Mouse (Mus musculus): ENCODE results near the gene Fto. TPM values are rescaled to one million over a fixed set of nuclear protein-coding genes. Genes with fewer than 3 reads are reported as not detected.

Fto gene
- total RNA-seq, 2 experiments from 2014 or later = 81.7 to 85.5 TPM

DNA sequence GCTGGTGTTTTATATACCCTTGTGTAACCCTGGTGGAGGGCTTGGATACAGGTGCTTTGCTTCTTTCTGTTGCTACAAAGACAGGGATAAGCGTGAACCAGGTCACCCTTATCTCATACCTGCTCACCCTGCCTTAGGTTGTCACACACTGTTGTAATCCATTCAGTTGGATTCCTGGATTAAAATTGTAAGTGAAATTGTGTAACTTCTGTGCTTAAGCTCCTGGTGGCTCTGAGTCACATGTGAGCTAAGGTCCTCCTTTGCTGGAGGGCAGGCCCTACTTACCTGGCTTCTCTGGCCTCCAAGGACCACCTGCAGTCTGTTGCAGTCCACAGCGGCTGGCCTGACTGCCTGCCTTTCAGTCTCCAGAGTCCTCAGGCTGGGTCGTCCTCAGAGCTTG, 71.1 kb downstream of the Fto start:
- no peak for TF ChIP-seq CTCF (IDR thresholded peaks at IDR 0.05)
- no peak overlapping the region for H3K4me3 ChIP-seq
- intact Hi-C loops (cut with DNase I) = loop anchor here (10.0 kb wide), 2 partner anchors 250 to 970 kb away; partner anchors contain the start of gene Irx5
- DNase-seq = no peak
- H3K27ac ChIP-seq = peak overlapping the region; percentile 35; the same call in 1 of the 2 replicates

DNA sequence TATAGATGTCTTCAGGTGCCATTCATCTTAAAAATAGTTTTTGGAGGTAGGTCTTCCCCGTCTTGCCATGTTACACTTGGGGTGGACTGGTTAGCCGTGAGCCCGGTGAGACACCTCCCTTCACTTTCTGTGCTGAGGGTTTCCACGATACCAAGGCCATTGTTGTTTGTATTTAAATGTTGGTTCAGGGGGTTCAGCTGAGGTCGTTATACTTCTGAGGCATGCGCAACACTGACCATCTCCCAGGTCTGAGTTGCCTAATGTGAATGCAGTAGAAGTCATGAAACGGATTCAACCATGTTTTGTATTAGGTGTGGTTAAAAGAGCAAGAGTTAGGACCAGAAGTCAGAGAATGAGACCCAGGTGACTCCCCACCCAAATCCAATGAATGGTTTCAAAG, 72.5 kb downstream of the Fto start:
- Histone ChIP-seq H3K4me3 (no peak overlapping the region), H3K27ac (no peak overlapping the region)
- intact Hi-C loops (cut with DNase I) = loop anchor here (10.0 kb wide), 2 partner anchors 249 to 969 kb away; partner anchors contain the start of gene Irx5
- no peak for TF ChIP-seq CTCF (IDR thresholded peaks at IDR 0.05)
- DNase-seq = no peak

DNA sequence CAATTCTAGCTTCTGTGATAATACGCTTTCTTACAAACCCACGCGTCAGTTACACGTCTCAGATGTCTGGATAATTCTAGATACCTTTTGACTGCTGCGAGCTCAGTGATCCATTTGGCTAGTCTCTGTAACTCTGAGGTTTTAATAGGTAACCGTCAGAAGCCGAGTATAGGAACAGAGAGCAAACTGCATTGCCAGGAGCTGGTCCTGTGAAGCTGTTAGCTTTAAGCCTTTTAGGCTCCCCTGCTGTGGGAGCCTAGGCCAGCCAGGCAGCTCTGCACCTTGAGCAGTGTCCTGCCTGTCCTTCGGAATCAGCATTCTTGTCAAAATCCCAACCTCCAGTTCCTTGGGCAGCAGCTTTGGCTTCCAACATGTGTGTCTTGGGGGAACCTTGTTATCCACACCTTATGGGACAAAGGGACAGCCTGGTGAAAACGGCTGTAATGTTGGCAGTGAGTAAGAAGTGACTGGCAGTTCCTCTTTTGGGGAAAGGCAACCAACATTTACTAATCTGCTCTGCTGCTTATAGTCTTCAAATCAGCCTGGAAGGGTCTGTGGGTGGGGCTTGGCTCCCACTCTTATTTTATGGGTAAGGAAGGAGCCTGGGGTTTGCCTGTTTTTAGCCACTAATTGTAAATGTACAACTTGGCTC, 77.2 kb downstream of the Fto start:
- no peak for DNase-seq
- intact Hi-C loops (cut with DNase I) = no loop called here
- Histone ChIP-seq H3K27ac (peak overlapping the region; percentile 88), H3K4me3 (no peak overlapping the region)
- TF ChIP-seq CTCF (IDR thresholded peaks at IDR 0.05) = no peak

DNA sequence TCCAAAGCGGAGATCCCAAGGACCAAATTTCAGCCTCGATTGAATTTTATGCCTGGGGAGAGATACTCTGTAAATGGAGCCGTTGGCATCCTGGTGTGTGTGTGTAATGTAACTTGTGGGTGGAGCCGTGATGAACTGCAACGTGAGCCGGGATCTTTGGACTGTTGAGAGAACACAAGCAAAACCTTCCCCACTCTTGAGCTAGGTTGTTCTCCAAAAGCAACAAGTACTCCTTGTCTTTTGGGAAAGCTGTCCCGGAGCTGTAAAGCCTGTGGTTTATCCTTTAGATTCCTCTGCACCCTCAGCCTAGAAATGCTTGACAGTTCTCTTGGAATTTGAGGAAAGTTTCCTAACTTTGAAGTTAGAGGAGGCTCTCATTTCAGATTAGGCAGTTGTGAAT, 78.9 kb downstream of the Fto start:
- peak; percentile 54 for DNase-seq
- peak overlapping the region; percentile 13 for H3K4me3 ChIP-seq
- H3K27ac ChIP-seq = peak overlapping the region; percentile 88
- intact Hi-C loops (cut with DNase I) = no loop called here
- TF ChIP-seq CTCF (IDR thresholded peaks at IDR 0.05) = no peak

DNA sequence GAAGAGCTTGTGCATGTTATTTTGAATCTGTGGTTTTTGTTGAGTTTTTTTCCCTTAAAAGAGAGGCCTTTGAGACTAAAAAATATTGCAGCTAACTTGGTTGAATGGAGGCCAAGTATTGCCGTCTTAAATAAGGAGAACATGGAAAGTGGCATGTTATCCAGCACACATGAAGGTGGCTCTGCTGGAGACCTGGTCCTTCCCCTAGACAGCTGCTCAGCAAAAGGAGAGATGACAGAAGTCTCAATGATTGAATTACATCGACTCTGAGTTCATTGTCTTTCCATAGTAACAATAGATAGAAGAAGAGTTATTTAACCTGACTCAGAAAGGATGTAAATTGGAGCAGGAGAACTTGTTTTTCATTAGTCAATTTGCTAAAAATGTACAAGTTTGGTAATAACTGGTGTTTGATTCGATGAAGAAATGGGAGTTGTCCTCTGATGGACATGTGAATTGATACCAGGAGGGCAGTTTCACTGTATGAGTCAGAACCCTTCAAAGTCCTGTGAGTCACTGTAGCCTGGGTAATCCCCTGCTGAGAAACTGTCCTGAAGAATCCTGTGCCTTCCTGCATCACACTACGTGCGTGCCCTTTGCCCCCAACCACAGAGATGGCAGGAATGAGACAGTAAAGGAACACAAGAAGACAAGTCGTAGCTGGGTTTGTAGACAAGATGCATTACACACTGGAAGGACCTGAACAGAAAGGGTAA, 82.2 kb downstream of the Fto start:
- TF ChIP-seq CTCF (IDR thresholded peaks at IDR 0.05) = no peak
- intact Hi-C loops (cut with DNase I) = no loop called here
- Histone ChIP-seq H3K27ac (peak overlapping the region; percentile 88), H3K4me3 (no peak overlapping the region)
- no peak for DNase-seq

DNA sequence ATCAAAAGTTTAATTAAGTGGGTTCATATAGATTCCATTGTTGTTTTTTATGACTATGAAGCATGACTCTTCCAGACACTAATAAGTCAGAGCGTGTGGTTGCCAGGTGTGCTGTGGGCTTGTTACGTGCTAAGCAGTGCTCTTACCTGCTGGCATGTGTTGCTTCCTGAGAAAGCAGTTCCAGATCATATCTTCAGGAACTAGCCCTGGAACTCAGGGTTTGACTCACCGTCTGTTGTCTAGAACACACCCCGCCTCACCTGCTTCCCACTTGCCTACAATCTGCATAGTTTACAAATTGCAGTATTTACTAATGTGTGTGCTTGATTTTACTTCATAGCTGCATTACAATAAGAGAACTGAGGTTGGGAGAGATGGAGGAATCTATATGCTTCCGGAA, 84.7 kb downstream of the Fto start:
- H3K27ac ChIP-seq = peak overlapping the region; percentile 72
- no peak for DNase-seq
- intact Hi-C loops (cut with DNase I) = no loop called here
- H3K4me3 ChIP-seq = no peak overlapping the region
- TF ChIP-seq CTCF (IDR thresholded peaks at IDR 0.05) = no peak

DNA sequence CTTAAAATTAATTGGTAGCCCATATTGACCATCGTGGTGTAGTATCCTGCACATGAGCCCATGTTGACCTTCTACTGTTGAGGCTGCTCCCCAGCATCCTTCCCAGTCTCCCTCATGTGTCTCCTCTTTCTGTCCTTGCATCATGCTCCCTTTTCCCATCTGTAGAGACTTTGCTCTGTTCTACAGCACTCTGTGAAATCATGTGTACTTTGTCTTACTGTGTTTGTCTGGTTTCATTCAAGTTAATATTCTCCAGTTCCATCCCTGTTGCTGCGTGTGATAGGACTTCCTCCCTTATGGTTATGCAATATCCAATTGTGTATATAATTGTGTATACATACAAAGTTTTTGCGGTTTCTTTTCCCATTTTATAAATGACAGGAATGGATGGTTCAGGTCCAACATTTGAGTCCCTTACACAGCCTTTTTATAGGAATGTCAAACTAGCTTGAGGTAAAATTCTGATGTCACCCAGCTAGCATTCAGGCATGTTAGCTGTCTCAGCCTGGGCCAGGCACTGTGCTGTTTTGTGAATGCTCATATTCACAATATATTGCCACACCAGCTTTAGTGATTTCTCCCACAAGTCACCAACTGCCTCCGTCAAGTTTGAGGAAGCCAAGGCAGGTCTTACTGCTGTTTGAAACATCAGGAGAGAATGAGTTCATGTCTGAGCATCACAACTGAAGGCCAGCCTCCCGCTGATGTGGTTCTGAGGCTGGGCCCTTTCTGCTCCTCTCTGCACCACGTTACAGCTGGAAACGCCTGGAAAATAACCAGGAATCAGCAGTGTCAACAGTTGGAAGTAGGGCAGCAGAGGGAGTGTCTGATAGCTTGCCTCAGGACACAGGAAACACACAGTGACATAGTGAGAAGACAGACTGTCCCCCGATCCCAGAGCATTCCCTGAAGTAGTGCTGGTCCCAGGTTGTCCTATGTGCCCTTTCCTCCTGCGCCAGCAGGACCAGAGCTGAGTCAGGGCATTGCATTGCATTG, 90.0 kb downstream of the Fto start:
- Histone ChIP-seq H3K27ac (peak overlapping the region; percentile 79), H3K4me3 (no peak overlapping the region)
- intact Hi-C loops (cut with DNase I) = loop anchor here (2.0 kb wide), 1 partner anchor 42 kb away; no protein-coding TSS in a partner anchor
- TF ChIP-seq CTCF (IDR thresholded peaks at IDR 0.05) = no peak
- DNase-seq = peak; percentile 57

DNA sequence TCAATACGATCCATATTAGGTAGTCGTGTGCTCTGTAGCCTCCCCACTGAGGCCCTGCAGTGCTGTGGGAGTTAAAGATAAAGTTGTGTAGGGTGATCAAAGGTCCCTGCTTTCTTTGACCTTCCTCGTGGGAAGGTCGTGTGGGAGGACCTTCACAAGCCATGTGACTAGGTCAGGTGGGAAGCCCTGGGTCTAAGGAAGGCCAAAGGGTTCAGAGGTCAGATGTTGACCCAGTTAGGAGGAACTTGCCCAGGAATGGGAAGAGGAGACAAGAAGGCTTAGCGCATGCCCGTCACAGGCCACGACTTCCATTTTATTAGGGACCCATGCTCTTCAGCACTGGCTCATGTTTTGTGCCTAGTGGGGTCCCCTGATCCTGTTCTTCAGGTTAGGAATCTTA, 91.0 kb downstream of the Fto start:
- no peak for DNase-seq
- no peak overlapping the region for H3K4me3 ChIP-seq
- no peak for TF ChIP-seq CTCF (IDR thresholded peaks at IDR 0.05)
- intact Hi-C loops (cut with DNase I) = no loop called here
- H3K27ac ChIP-seq = peak overlapping the region; percentile 79

DNA sequence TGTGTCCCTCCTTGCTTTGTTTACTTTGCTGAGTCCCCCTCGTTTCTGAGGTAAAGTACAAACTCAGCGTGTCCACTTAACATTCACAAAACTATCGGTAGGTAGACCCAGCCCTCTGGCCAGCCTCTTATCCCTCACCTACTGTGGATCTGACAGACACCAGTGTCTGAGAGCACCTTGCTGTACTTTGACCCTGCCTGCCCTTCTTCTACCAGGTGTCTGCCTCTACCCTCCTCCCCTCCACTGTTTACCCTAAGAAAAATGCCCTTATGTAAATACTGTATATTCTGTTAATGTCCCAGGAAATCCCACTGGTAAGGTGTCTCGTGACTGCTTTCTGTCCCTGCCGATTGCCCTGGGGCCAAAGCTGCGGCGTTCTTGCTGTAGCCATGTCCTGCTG, 91.8 kb downstream of the Fto start:
- intact Hi-C loops (cut with DNase I) = no loop called here
- no peak for DNase-seq
- H3K4me3 ChIP-seq = no peak overlapping the region
- no peak for TF ChIP-seq CTCF (IDR thresholded peaks at IDR 0.05)
- H3K27ac ChIP-seq = no peak overlapping the region

DNA sequence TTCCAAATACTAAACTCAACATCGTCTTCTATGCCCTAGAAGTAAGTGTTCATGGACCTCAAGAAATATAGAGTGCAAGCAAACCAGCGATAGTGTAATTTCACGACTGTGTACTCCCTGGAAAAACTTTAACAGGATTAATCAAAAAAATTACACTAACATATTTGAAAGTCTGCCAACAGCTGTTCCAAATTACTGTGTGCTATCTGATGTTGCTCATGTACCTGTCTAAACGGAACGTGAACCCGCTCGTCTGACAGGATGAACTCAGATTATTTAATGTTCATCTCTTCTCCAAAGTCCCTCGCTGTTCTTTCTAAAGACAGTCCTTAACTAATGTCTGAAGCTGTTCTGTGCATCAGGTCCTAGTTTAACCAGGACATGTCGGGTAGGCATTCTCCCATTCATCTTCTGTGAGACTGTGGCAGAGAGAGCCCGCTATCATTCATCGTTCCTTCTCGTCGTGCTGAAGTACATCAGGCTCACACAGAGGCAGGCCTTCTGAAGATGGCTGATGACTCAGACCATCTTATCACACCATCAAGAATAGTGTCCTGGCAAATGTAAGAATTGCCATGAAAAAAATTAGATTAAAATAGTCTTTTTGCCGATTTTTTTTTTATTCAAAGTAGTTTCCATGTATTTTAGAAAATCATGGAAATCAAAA, 93.4 kb downstream of the Fto start:
- intact Hi-C loops (cut with DNase I) = no loop called here
- Histone ChIP-seq H3K4me3 (no peak overlapping the region), H3K27ac (no peak overlapping the region)
- no peak for TF ChIP-seq CTCF (IDR thresholded peaks at IDR 0.05)
- DNase-seq = no peak

DNA sequence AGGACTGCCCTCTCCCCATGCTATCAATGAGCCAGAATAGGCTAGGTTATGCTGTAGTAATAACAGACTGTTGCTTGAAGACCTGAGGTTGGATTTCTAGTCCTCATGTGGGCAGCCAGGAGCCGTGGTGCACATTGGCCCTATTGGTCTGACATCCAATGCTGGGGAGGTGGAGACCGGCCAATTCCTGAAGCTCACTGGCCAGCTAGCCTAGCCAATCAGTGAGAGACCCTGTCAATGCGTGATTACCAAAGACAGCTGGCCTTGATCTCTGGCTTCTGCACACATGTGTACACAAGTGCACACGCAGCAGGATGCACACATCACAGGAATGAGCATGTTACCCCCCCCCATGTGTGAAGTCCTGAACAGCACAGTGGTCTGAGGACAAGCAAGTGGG, 94.6 kb downstream of the Fto start:
- H3K27ac ChIP-seq = peak overlapping the region; percentile 49; the same call in 1 of the 2 replicates
- intact Hi-C loops (cut with DNase I) = no loop called here
- no peak for TF ChIP-seq CTCF (IDR thresholded peaks at IDR 0.05)
- peak; percentile 68 for DNase-seq
- H3K4me3 ChIP-seq = no peak overlapping the region

DNA sequence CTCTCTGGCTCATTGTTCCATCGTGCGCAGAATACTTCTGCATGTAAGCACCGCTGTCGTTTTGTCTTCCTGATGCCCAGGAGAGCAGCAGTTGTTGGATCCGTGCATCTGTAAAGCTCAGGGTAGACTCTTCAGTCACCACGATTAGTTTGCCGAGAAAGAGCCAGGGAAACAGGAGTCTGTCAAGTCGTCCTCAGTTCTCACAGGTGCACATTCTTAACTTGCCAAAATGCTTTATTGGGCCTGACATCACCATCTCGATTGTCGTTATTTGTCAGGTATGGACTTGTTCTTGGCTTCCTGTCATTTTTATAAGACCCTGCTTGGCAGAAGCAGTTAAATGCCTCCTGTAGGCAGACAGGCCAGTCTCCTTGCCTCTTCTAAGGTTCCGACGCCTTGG, 96.7 kb downstream of the Fto start:
- DNase-seq = no peak
- Histone ChIP-seq H3K27ac (peak overlapping the region; percentile 3; the same call in 1 of the 2 replicates), H3K4me3 (no peak overlapping the region)
- no peak for TF ChIP-seq CTCF (IDR thresholded peaks at IDR 0.05)
- intact Hi-C loops (cut with DNase I) = loop anchor here (2.0 kb wide), 1 partner anchor 19 kb away; no protein-coding TSS in a partner anchor

All from gastrocnemius, adult 2 months (tissue).